Mouse (Mus musculus) brain, adult 2 months (tissue): ENCODE measurements around the gene Vps50.
A peak's percentile ranks its signal among the peaks of the same experiment; 100 is the strongest.
"Not testable (repeated sequence)": the region's sequence is repeated elsewhere in the genome, so short reads cannot be mapped to it uniquely, and the experiment has no call there.

ENCODE experiments used
- DNase-seq: peaks from one replicate; pipeline ENCODE4 v3.0.0; 2011; ENCODE audit warnings: low read depth, low spot score

The Vps50 gene

DNA sequence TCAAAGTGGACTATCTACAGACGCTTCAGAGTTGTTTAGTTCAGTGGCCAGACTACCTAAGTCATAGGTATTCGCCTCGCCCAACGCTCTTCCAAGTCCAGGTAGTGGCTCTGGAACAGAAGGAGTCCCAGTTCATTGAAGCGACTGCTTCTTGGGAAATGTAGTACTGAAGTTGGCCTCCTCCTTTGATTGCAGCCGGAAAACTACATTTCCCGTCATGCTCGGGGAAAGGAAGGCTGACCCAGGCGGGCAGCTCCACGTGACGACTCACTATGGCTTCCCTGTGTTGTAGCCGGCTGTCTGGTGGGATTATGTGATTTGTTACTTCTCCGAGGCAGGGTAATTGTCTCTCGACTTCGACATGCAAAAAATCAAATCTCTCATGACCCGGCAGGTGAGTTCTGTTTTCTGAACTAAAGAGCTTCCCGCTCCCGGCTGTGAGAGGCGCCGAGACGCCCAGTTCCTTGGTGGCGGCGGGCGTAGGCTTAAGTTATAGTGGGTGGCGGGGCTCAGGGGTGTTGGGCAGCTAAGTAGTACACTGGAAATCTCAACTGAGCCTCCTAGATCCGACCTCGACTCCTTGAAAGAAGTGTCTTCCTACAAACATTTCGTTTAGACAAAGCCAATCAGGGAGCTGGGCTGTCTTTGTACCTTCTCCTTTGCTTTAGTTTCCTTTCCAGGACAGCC, at the start of gene Vps50, which contains the start of gene Hepacam2:
Gene Vps50 (plus strand): TSS at position 221 of the 687 bp plus-strand sequence.
Gene Hepacam2 (minus strand): TSS at position 137 of the 687 bp plus-strand sequence.
- peak; percentile 98 for DNase-seq

GRCm38 (mm10) chr6:3454421-3454820, 43.8 kb upstream of the Vps50 start:
- no peak for DNase-seq

DNA sequence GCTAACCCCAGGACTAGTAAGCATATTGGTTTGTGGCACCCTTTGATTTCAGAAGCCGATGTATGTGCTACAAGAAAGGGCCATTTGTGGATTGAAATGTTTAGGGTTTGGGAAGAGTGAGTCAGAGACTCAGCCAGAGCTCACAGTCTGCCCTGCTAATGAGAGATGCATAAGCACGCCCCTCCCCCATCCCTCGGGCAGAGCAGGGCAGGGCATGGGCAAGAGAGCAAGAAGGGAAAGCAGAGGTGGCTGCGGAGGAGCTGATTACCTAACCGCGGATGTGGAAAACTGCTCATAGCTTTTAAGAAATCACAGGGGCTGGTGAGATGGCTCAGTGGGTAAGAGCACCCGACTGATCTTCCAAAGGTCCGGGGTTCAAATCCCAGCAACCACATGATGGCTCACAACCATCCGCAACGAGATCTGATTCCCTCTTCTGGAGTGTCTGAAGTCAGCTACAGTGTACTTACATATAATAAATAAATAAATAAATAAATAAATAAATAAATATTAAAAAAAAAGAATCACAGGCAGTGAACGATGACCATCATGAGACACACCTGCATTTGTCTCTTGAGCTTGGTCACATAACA, 42.1 kb upstream of the Vps50 start:
- peak; percentile 7 for DNase-seq

DNA sequence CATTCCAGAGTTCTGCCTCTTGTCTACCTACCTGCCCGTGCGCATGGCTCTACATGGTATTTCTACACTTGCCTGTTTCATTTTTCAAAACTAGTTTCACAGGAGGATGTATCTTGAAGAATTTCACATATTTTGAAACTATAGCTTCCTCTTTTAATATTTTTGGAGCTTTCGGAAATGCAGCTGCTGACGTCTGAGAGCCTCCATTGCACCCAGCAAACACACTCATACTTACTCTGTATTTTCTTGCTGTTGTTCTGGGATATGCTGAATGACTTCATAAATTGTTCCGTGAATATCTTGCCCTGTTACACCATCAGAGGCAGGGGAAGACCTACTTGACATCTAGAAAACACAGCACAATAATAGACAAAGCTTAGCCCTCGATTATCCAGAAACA, 35.2 kb upstream of the Vps50 start:
- no peak for DNase-seq

DNA sequence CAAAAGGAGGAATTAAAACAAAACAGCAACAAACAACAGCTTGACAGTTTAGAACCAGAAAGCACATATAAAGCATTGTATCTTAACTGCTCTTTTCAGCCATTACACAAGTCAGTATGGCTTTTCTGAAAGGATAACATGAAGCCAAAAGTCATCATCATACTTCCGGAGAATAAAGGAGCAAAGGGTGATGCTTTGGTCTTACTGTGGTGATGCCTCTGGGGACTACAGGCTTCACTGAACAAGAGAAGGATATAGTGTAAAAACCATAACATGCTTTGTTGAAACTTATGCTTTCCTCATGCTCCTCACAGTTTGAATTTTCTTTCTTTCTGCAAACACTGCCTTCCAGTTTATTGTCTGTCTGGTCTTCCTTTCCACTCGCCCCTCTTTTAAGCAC, 34.6 kb upstream of the Vps50 start:
- no peak for DNase-seq

- no peak for DNase-seq
Observed at GRCm38 (mm10) chr6:3468627-3469026, 29.6 kb upstream of the Vps50 start.

- DNase-seq = no peak
Observed at GRCm38 (mm10) chr6:3470706-3471105, 27.5 kb upstream of the Vps50 start.

- DNase-seq = peak; percentile 21
Observed at GRCm38 (mm10) chr6:3476299-3476698, 21.9 kb upstream of the Vps50 start.

GRCm38 (mm10) chr6:3479853-3480252, 18.3 kb upstream of the Vps50 start:
- no peak for DNase-seq

DNA sequence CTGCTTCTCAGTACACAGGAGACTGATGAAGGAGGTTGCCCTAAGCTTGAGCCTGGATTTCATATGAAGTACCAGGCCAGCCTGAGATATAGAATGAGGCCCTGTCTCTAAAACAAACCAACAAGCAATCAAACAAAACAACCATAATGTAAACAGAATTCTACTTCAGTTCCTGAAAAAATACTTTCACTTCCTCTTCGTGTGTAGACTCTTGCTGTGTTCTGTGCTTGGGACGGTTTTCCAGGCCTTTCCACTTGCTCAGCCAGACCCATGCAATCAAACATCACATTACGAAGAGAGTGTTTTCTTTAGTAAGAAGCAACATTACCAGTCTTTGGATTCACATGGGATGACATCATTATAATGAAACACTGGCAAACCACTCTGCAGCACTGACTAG, 16.5 kb upstream of the Vps50 start:
- no peak for DNase-seq

- no peak for DNase-seq
Observed at GRCm38 (mm10) chr6:3485133-3485532, 13.0 kb upstream of the Vps50 start.

DNA sequence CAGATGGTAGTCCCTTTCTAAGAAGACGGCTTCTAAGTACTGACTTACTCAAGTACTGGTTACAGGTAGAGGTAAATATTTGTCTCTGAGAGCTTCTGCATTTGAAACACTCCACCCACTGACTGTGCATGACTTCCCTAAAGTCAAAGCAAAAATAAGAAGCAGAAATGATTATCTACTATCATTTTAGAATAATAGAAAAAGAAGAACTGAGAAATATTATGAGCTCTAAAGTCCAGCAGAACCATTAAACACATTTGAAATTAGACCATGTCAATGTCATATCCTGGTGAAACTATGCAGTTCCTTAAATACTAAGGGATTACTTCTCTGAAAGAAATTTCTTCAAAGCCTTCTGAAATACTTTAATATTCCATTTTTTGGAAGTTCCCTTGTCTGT, 10.8 kb upstream of the Vps50 start:
- no peak for DNase-seq

- no peak for DNase-seq
Observed at GRCm38 (mm10) chr6:3494285-3494684, 3.9 kb upstream of the Vps50 start.

- peak; percentile 74 for DNase-seq
Observed at GRCm38 (mm10) chr6:3496210-3496609, 2.0 kb upstream of the Vps50 start.

DNA sequence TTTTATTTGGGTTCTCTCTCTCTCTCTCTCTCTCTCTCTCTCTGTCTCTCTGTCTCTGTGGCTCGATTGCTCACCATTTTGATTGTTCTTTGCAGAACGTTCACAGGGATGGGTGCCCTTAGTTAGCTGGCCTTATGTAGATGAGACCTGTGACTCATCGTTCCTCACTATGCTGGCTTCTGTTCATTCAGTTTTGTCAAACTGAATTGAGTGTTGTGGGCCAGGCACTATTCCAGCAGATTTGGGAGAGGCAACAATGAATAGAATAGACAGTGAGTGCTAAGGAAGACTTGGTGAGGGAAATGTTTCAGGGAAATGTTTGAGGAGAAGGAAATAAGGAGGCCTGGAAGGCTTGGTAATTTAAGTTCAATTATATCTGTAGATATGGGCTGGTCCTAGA, 2.1 kb downstream of the Vps50 start:
- DNase-seq = no peak

GRCm38 (mm10) chr6:3505289-3505688, 7.1 kb downstream of the Vps50 start:
- DNase-seq = peak; percentile 30

- no peak for DNase-seq
Observed at GRCm38 (mm10) chr6:3507078-3507477, 8.9 kb downstream of the Vps50 start.

DNA sequence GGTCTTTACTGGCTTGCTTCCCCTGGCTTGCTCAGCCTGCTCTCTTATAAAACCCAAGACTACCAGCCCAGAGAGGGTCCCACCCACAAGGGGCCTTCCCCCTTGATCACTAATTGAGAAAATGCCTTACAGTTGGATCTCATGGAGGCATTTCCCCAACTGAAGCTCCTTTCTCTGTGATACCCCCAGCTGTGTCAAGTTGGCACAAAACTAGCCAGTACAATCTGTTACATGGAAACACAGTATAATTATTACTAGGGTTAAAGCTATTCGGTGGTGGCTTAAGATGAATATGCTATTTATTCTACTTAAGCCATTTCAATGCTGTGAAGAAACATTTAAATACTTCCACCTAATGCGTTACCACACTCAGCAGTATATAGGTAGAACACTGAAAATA, 10.0 kb downstream of the Vps50 start:
- not testable (repeated sequence) for DNase-seq

DNA sequence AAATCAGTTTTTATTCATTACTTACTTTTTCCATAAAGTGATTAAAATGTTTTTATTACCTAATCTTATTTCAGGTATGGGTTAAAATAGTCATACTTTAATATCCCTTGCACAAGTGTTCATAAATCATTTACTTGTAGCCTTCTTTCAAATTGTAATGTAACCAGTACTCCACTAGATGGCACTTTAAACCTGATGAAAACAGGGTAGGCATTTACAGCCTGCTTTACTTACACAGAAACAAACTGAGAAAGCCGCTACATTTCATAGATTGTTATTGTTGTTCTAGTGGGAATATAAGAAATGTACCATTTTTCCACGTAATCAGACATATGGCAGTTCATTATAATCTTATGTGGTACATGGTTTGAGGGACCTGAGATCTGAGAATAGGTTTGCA, 11.6 kb downstream of the Vps50 start:
- peak; percentile 84 for DNase-seq

DNA sequence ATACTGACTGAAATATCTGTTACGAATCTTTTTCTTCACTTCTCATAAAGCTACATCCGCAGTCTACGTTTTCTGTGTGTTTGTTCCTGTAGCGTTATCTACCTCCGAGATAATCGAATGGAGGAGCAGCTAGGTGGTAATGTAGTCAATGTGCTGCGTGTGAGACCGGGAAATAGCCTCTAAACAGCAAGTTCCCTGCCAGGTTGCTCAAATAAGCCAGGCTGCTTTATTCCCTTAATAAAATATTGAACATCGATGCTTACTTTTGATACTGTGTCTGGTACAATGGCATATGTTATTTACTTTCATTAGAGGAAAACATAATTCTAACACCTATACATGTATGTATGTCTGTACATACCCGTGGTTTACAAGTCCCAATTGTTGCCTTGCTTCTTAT, 12.9 kb downstream of the Vps50 start:
- peak; percentile 31 for DNase-seq

GRCm38 (mm10) chr6:3511612-3512011, 13.4 kb downstream of the Vps50 start:
- peak; percentile 40 for DNase-seq

DNA sequence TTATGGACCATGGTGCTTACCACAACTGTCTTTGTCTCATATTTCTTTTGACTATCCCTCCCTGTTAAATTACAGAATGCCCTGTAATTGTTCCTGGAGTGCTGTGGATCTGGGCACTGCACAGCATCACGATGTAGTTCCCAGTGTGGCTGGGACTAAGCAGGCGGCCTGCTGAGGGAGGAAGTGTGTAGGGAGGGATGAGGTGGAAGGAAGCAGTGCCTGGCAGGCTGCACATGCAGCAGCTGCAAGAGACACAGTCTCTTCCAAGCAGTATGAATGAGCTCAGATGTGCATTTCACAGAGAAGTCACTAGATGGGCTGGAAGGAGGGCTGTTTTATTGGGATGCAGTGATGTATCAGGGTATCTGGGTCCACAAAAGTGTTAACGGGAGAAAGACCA, 14.4 kb downstream of the Vps50 start:
- DNase-seq = peak; percentile 86

- DNase-seq = no peak
Observed at GRCm38 (mm10) chr6:3528198-3528597, 30.0 kb downstream of the Vps50 start.
